Mouse (Mus musculus): Measurements from ENCODE around the gene Pgbd1.

GRCm38 (mm10) chr13:21454133-21454532 is 13.3 kb upstream of the Pgbd1 start:
- no peak for TF ChIP-seq CTCF (IDR thresholded peaks at IDR 0.05; ENCODE audit: extremely low read depth, insufficient read depth, low read length)
- no peak for TF ChIP-seq POLR2A (IDR thresholded peaks at IDR 0.05; ENCODE audit: extremely low read depth, insufficient read depth, low read length)

Data from cortical plate, adult 2 months (tissue).